In the genomic region with DNA sequence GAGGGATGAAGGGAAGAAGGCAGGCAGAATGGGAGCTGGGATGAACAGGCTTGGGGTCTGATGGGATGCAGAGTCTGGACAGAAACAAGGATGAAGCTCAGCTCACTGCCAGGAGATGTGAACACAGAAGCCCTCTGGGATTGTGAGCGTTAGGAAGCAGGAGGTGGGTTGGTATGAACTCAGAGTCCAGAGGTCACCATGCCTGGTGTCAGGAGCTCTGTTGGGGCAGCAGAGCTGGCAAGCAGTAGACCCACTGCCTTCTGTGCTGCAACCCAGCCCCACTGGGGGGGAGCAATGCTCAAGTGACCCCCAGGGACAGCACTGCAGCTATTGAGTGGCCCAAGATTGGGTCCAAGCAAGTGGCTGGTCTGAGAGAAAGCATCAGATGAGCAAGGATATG, we compare ENCODE assay signal across 29 mouse cellular contexts. TPM values are rescaled to one million over a fixed set of nuclear protein-coding genes. Genes with fewer than 3 reads are reported as not detected.
"Had no signal": no experiment of that assay in that cellular context is flagged by ENCODE, and none has a peak within 500 bp of the region (broad histone marks: within the 10 kb centered on the region; RNA-seq: fewer than 3 reads in every experiment).

No protein-coding gene starts in this region.

- H3K9me3 ChIP-seq: forebrain, embryonic 15.5 days; heart, embryonic 13.5 days; heart, embryonic 15.5 days; hindbrain, embryonic 13.5 days; hindbrain, embryonic 15.5 days; kidney, embryonic 15.5 days; limb, embryonic 10.5 days; limb, embryonic 12.5 days; liver, embryonic 13.5 days; liver, embryonic 15.5 days had no signal

- H3K9ac ChIP-seq: forebrain, embryonic 15.5 days; forebrain, postnatal 0 days; heart, embryonic 13.5 days; heart, embryonic 15.5 days; hindbrain, embryonic 13.5 days; hindbrain, embryonic 15.5 days; kidney, embryonic 15.5 days; limb, embryonic 12.5 days; liver, embryonic 13.5 days; liver, embryonic 15.5 days; liver, postnatal 0 days had no signal

- H3K27ac ChIP-seq: forebrain, embryonic 15.5 days; gastrocnemius, adult 2 months; heart, embryonic 13.5 days; heart, embryonic 15.5 days; hindbrain, embryonic 13.5 days; hindbrain, embryonic 15.5 days; hindbrain, postnatal 0 days; kidney, embryonic 15.5 days; kidney, postnatal 0 days; layer of hippocampus, adult 2 months; left cerebral cortex, adult 2 months; limb, embryonic 10.5 days; limb, embryonic 12.5 days; liver, embryonic 13.5 days; liver, embryonic 15.5 days had no signal

- H3K36me3 ChIP-seq: forebrain, embryonic 15.5 days; heart, embryonic 13.5 days; heart, embryonic 15.5 days; hindbrain, embryonic 13.5 days; hindbrain, embryonic 15.5 days; kidney, embryonic 15.5 days; limb, embryonic 10.5 days; limb, embryonic 12.5 days; liver, embryonic 13.5 days; liver, embryonic 15.5 days had no signal

- DNase-seq: forebrain, postnatal 0 days; gastrocnemius, adult 2 months; gastrocnemius, postnatal 10 days; gastrocnemius, postnatal 25 days; heart, adult 18-20 months; heart, postnatal 14 days; heart, postnatal 36 days; liver; liver, embryonic 13.5 days; liver, postnatal 0 days had no signal

- H3K4me2 ChIP-seq: forebrain, embryonic 15.5 days; heart, embryonic 11.5 days; heart, embryonic 13.5 days; heart, embryonic 15.5 days; hindbrain, embryonic 13.5 days; hindbrain, embryonic 15.5 days; kidney, embryonic 15.5 days; limb, embryonic 12.5 days; liver, embryonic 11.5 days; liver, embryonic 13.5 days; liver, embryonic 15.5 days had no signal

- H3K4me1 ChIP-seq: heart, embryonic 13.5 days; liver, embryonic 13.5 days; liver, embryonic 15.5 days had no signal

- H3K4me3 ChIP-seq: forebrain, embryonic 15.5 days; gastrocnemius, adult 2 months; heart, embryonic 13.5 days; heart, embryonic 15.5 days; hindbrain, embryonic 13.5 days; hindbrain, embryonic 15.5 days; kidney, embryonic 15.5 days; layer of hippocampus, adult 2 months; left cerebral cortex, adult 2 months; limb, embryonic 10.5 days; limb, embryonic 12.5 days; liver, embryonic 13.5 days; liver, embryonic 15.5 days had no signal

- ATAC-seq: forebrain, embryonic 15.5 days; forebrain, postnatal 0 days; hindbrain, postnatal 0 days; liver, postnatal 0 days had no signal

RNA-seq across cellular contexts. Expression of a gene that starts 3.3 kb away (rescaled TPM):
- polyA plus RNA-seq: heart, embryonic 11.5 days; heart, embryonic 13.5 days; heart, embryonic 15.5 days; heart, postnatal 0 days; kidney, embryonic 15.5 days; kidney, postnatal 0 days; limb, embryonic 10.5 days; limb, embryonic 12.5 days; limb, embryonic 14.5 days; liver, embryonic 11.5 days; liver, embryonic 13.5 days; liver, embryonic 15.5 days; liver, postnatal 0 days had no signal

RNA-seq across cellular contexts. Expression of a gene that starts 16.0 kb away (rescaled TPM):
- polyA plus RNA-seq: kidney, embryonic 15.5 days; kidney, postnatal 0 days; limb, embryonic 10.5 days; limb, embryonic 12.5 days; limb, embryonic 14.5 days had no signal

RNA-seq across cellular contexts. Expression of a gene that starts 30.9 kb away (rescaled TPM):
- polyA plus RNA-seq: forebrain, embryonic 15.5 days; heart, embryonic 11.5 days; heart, embryonic 13.5 days; heart, embryonic 15.5 days; heart, postnatal 0 days; hindbrain, embryonic 11.5 days; hindbrain, embryonic 13.5 days; intestine, embryonic 14.5 days; kidney, postnatal 0 days; limb, embryonic 10.5 days; limb, embryonic 12.5 days; liver, embryonic 11.5 days; liver, embryonic 13.5 days; liver, embryonic 15.5 days; liver, postnatal 0 days had no signal
